Mouse (Mus musculus): Measurements from ENCODE around the gene Mup21. TPM values are rescaled to one million over a fixed set of nuclear protein-coding genes. Genes with fewer than 3 reads are reported as not detected.

The Mup21 gene
- not detected in 2 replicates for total RNA-seq (2012; rRNA removed)
- total RNA-seq (2014; rRNA removed): not detected in 2 replicates
- polyA plus RNA-seq (2012; ENCODE audit: insufficient read length, low read depth): not detected in 2 replicates

- H3K4me3 ChIP-seq (replicated peaks in 1 of 3; ENCODE audit: low read depth in 2 of 3, low read length in 2 of 3, poor library complexity in 1 of 3): no peak within 1 kb of the TSS
- H3K9ac ChIP-seq (ENCODE audit: insufficient read depth, low read depth): no peak within 1 kb of the TSS
- H3K9me3 ChIP-seq (replicated peaks; ENCODE audit: low read length): no peaks in the 10 kb centered on the region
- H3K79me2 ChIP-seq (replicated peaks; ENCODE audit: control insufficient read depth, extremely low read depth, insufficient read depth, poor library complexity, severe bottlenecking): no peaks in the 10 kb centered on the region
- dilution Hi-C loops (cut with MboI; ENCODE audit: extremely low pct_ligation_motif_present, extremely low pct_unique_long_range_greater_than_20kb, low sequenced_read_pairs) (no loop called here), in situ Hi-C loops (cut with MboI; ENCODE audit: low pct_ligation_motif_present, low pct_unique_long_range_greater_than_20kb, low sequenced_read_pairs) (no loop called here)
- no peaks in the 10 kb centered on the region for H3K4me1 ChIP-seq (ENCODE audit: control insufficient read depth in 1 of 2, insufficient read depth in 2 of 2)
- H3K27ac ChIP-seq (ENCODE audit: insufficient read depth, low read depth): no peak within 1 kb of the TSS
- DNase-seq (ENCODE audit: extremely low read depth): no peak
- H3K27me3 ChIP-seq (replicated peaks): no peaks in the 10 kb centered on the region
- TF ChIP-seq E2F4 (IDR thresholded peaks at IDR 0.05; ENCODE audit: insufficient replicate concordance, low read depth, low read length): no peak
- TF ChIP-seq JUN (IDR thresholded peaks at IDR 0.05; ENCODE audit: insufficient read depth, low read depth, low read length): no peak
- no peak for TF ChIP-seq SIN3A (IDR thresholded peaks at IDR 0.05; ENCODE audit: low read length)
- TF ChIP-seq EP300 (IDR thresholded peaks at IDR 0.05; ENCODE audit: low read length): no peak
- TF ChIP-seq MAZ (IDR thresholded peaks at IDR 0.05; ENCODE audit: low read depth, low read length): no peak
- TF ChIP-seq ELF1 (IDR thresholded peaks at IDR 0.05; ENCODE audit: low read depth, low read length): no peak
- TF ChIP-seq ZC3H11A (IDR thresholded peaks at IDR 0.05; ENCODE audit: low read depth, low read length): no peak
- no peaks in the 10 kb centered on the region for H3K36me3 ChIP-seq (replicated peaks in 1 of 2; ENCODE audit: control insufficient read depth in 1 of 2, insufficient read depth in 1 of 2, low read length in 1 of 2)
- no peak within 1 kb of the TSS for H3K4me2 ChIP-seq (ENCODE audit: insufficient read depth, low read depth, poor library complexity, severe bottlenecking)
These were observed at the start of gene Mup21 for GRCm38 (mm10) chr4:62150811-62151210. Gene Mup21, minus strand, starts transcription at chr4:62150863.

DNA sequence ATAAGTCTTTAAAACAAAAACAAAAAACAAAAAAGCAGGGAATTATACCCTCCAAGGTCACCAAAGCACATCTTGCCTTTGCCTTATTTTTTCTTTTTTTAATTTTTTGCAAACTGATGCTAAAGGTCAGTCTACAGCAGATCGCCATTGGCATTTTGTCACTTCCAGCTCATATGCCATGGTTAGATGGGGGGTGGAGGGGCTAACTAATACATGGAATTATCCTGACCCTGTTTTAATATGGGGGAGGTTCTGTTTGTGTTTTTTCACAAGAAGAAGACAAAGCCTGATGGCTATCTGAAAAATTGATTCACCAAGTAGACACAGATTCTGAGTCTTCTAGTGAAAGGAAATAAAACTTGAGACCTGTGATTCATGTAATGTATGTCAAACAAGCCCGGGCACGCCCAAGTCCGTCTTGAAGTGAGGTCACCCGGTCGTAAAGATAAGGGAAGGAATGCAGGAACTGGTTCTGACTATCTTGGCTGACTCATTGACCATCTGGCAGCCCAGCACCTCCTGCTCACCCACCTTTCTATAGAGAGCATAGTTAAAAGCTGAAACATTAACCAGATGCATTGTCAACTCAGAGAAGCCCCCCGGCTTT lies 49.4 kb upstream of the Mup21 start:
- Histone ChIP-seq H3K36me3 (replicated peaks in 1 of 2; ENCODE audit: control insufficient read depth in 1 of 2, insufficient read depth in 1 of 2, low read length in 1 of 2) (no peaks in the 10 kb centered on the region), H3K27me3 (replicated peaks) (peaks cover 7% of the 10 kb centered on the region), H3K79me2 (replicated peaks; ENCODE audit: control insufficient read depth, extremely low read depth, insufficient read depth, poor library complexity, severe bottlenecking) (no peaks in the 10 kb centered on the region), H3K27ac (ENCODE audit: insufficient read depth, low read depth) (no peak overlapping the region), H3K9ac (ENCODE audit: insufficient read depth, low read depth) (no peak overlapping the region), H3K9me3 (replicated peaks; ENCODE audit: low read length) (peaks cover 5% of the 10 kb centered on the region), H3K4me1 (ENCODE audit: control insufficient read depth in 1 of 2, insufficient read depth in 2 of 2) (no peaks in the 10 kb centered on the region), H3K4me2 (ENCODE audit: insufficient read depth, low read depth, poor library complexity, severe bottlenecking) (no peak overlapping the region), H3K4me3 (replicated peaks in 1 of 3; ENCODE audit: low read depth in 2 of 3, low read length in 2 of 3, poor library complexity in 1 of 3) (no peak overlapping the region)
- no peak for DNase-seq (ENCODE audit: extremely low read depth)
- TF ChIP-seq KAT2A (IDR thresholded peaks at IDR 0.05; ENCODE audit: insufficient replicate concordance, low read length) (no peak), TBP (conservative IDR thresholded peaks at IDR 0.05; ENCODE audit: low read depth, low read length) (no peak), MYC (IDR thresholded peaks at IDR 0.05; ENCODE audit: low read depth, low read length) (no peak), MAFK (IDR thresholded peaks at IDR 0.05; ENCODE audit: insufficient replicate concordance, low read length) (no peak), POLR2AphosphoS2 (IDR thresholded peaks at IDR 0.05; ENCODE audit: low read depth, low read length) (no peak), CHD2 (IDR thresholded peaks at IDR 0.05; ENCODE audit: low read length) (no peak), POLR2A (IDR thresholded peaks at IDR 0.05; ENCODE audit: low read depth, low read length) (no peak)
- dilution Hi-C loops (cut with MboI; ENCODE audit: extremely low pct_ligation_motif_present, extremely low pct_unique_long_range_greater_than_20kb, low sequenced_read_pairs): no loop called here
- in situ Hi-C loops (cut with MboI; ENCODE audit: low pct_ligation_motif_present, low pct_unique_long_range_greater_than_20kb, low sequenced_read_pairs): no loop called here

DNA sequence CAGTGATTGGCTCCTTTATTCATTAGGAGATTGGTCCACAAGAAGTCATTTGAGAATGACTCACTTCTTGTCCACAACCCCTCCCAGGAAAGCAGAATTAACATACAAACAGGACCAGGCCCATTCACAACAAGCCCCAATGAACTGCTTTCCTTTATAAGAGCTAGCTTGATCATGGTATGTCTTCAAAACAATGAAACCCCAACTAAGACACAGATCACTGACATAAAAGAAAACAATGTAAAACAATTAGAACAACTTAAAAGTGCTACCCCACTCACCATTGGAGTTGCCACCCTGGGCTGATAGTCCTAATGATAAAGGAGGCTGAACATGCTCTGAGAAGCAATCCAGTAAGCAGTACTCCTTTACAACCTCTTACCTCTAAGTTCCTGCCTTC lies 38.1 kb upstream of the Mup21 start:
- Histone ChIP-seq H3K9ac (ENCODE audit: insufficient read depth, low read depth) (no peak overlapping the region), H3K4me1 (ENCODE audit: control insufficient read depth in 1 of 2, insufficient read depth in 2 of 2) (no peaks in the 10 kb centered on the region), H3K27ac (ENCODE audit: insufficient read depth, low read depth) (no peak overlapping the region), H3K9me3 (replicated peaks; ENCODE audit: low read length) (peaks cover 39% of the 10 kb centered on the region), H3K36me3 (replicated peaks in 1 of 2; ENCODE audit: control insufficient read depth in 1 of 2, insufficient read depth in 1 of 2, low read length in 1 of 2) (no peaks in the 10 kb centered on the region), H3K27me3 (replicated peaks) (peaks cover 9% of the 10 kb centered on the region), H3K4me2 (ENCODE audit: insufficient read depth, low read depth, poor library complexity, severe bottlenecking) (no peak overlapping the region), H3K79me2 (replicated peaks; ENCODE audit: control insufficient read depth, extremely low read depth, insufficient read depth, poor library complexity, severe bottlenecking) (no peaks in the 10 kb centered on the region), H3K4me3 (replicated peaks in 1 of 3; ENCODE audit: low read depth in 2 of 3, low read length in 2 of 3, poor library complexity in 1 of 3) (no peak overlapping the region)
- no peak for TF ChIP-seq EP300 (IDR thresholded peaks at IDR 0.05; ENCODE audit: low read length)
- no peak for TF ChIP-seq ZNF384 (IDR thresholded peaks at IDR 0.05; ENCODE audit: low read depth, low read length)
- TF ChIP-seq CHD2 (IDR thresholded peaks at IDR 0.05; ENCODE audit: low read length): no peak
- TF ChIP-seq IRF4 (IDR thresholded peaks at IDR 0.05; ENCODE audit: low read depth, low read length): no peak
- TF ChIP-seq JUND (conservative IDR thresholded peaks at IDR 0.05; ENCODE audit: low read depth, low read length): no peak
- TF ChIP-seq RAD21 (IDR thresholded peaks at IDR 0.05; ENCODE audit: low read depth, low read length): no peak
- TF ChIP-seq BHLHE40 (IDR thresholded peaks at IDR 0.05; ENCODE audit: low read depth, low read length): no peak
- TF ChIP-seq POLR2AphosphoS2 (IDR thresholded peaks at IDR 0.05; ENCODE audit: low read depth, low read length): no peak
- in situ Hi-C loops (cut with MboI; ENCODE audit: low pct_ligation_motif_present, low pct_unique_long_range_greater_than_20kb, low sequenced_read_pairs) (no loop called here), dilution Hi-C loops (cut with MboI; ENCODE audit: extremely low pct_ligation_motif_present, extremely low pct_unique_long_range_greater_than_20kb, low sequenced_read_pairs) (no loop called here)
- DNase-seq (ENCODE audit: extremely low read depth): no peak

All from CH12.LX (cell line).